Mouse (Mus musculus) G1E (cell line): Measurements from ENCODE around the gene 2310057M21Rik.

Experiments used
- CTCF ChIP-seq: IDR thresholded peaks from 2 replicates; pipeline ENCODE4 v1.5.1; 2012; ENCODE audit warnings: low read depth, low read length, inconsistent platforms, mixed read lengths
- GATA1 ChIP-seq: IDR thresholded peaks from 2 replicates; pipeline ENCODE4 v1.6.1; 2012; ENCODE audit warnings: borderline replicate concordance, low read length, inconsistent platforms, mixed read lengths
- GATA2 ChIP-seq: IDR thresholded peaks from 2 replicates; pipeline ENCODE4 v1.6.1; 2012; ENCODE audit warnings: low read depth, low read length, inconsistent platforms, borderline replicate concordance
- POLR2AphosphoS5 ChIP-seq: IDR thresholded peaks from 2 replicates; pipeline ENCODE4 v1.6.1; 2012; ENCODE audit warnings: low read depth, low read length, inconsistent platforms; ENCODE audit not compliant: insufficient replicate concordance

- TF ChIP-seq CTCF, result no peak
- no peak for TF ChIP-seq POLR2AphosphoS5
- no peak for TF ChIP-seq GATA2
- no peak for TF ChIP-seq GATA1
These were observed 46.9 kb upstream of the 2310057M21Rik start for GRCm38 (mm10) chr7:131409321-131409987.
